Mouse (Mus musculus): Measurements from ENCODE around the gene Lrrc4b.

Lrrc4b gene

GRCm38 (mm10) chr7:44428968-44429521 is at the start of gene Lrrc4b:
Gene Lrrc4b, plus strand, starts transcription at chr7:44429018.
- DNase-seq = peak; percentile 87

GRCm38 (mm10) chr7:44382541-44382940 is 46.3 kb upstream of the Lrrc4b start:
- peak; percentile 91 for DNase-seq

DNA sequence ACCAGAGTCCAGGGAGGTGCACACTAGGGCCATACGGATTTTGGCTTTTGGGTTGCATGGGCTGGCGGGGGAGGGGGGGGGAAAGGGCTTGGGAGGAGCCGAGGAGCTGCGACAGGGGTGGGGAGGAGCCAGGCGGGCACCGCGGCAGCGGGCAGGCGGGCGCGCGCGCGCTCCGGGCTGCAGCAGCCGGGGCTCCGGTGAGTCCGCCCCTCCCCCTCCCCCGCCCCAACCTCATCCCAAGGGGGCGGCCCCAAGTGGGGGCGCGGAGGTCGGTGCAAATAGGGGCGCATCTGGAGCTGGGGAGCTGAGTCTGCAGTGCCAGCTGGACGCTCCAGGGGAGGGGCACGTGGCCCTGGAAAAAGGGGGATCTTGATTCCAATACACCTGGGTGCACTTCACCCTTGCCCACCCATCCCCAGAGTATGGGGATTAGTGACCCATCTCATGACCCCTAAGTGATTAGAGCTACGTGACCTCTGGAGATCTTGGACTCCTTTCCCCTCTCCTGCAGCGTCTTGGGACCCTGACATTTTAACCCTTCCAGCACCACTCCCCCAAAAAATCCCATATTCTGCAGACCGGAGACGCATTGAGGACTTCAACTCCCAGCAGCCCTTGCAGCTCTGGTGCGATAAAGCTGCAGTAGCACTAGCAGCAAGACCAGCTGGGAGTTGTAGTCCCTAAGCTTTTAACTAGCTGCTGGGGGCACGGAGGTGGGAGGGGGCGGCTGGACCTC is 44.7 kb upstream of the Lrrc4b start, which contains the start of gene Syt3:
Gene Syt3 (plus strand): TSS at position 123 of the 736 bp plus-strand sequence.
- DNase-seq = peak; percentile 85

- DNase-seq = no peak
These were observed 44.1 kb upstream of the Lrrc4b start for GRCm38 (mm10) chr7:44384716-44385059.

DNA sequence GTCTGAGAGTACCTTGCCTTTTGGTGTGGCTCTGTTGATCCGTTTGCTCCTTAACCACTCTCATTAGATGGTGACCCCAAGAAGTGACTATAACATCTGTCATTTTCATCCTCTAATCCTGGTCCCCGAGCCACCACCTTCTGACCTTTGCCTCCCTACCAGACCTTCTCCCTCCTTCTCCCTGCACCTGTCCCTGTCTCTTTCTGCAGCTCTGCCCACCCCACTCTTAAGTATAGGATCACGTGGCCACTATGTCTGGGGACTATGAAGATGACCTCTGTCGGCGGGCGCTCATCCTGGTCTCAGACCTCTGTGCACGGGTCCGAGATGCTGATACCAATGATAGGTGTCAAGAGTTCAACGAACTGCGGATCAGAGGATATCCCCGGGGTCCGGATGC is 43.1 kb upstream of the Lrrc4b start, which contains the start of gene 1700008O03Rik:
Gene 1700008O03Rik (minus strand): TSS at position 101 of the 400 bp plus-strand sequence.
- no peak for DNase-seq

DNA sequence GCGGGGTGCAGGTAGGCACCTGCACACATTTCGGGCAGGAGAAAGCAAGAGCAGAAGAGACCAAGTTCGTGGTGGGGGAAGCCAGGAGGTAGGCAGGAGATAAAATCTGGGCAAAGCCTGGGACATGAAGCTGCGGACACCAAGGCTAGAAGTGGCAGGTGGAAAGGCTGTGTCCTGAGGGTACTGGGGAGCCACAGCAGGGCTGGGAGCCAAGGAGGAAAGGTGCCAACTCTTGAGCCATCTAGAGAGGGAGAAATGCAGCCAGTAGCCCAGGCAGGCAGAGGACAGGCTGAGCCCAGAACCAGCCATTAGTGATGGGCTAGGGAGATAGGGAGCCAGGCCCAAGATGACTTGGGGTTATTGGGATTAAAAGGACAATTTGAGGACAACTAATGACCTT is 37.0 kb upstream of the Lrrc4b start:
- DNase-seq = no peak

DNA sequence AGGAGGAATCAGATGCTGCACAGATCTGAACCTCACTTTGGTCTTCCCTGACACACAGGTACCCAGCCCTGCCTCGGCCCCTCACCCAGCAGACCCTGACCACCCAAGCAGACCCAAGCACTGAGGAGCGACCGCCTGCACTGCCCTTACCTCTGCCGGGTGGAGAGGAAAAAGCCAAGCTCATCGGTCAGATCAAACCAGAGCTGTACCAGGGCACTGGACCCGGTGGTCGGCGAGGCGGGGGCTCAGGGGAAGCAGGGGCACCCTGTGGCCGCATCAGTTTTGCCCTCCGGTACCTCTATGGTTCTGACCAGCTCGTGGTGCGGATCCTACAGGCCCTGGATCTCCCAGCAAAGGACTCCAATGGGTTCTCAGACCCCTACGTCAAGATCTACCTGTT is 36.5 kb upstream of the Lrrc4b start:
- no peak for DNase-seq

DNA sequence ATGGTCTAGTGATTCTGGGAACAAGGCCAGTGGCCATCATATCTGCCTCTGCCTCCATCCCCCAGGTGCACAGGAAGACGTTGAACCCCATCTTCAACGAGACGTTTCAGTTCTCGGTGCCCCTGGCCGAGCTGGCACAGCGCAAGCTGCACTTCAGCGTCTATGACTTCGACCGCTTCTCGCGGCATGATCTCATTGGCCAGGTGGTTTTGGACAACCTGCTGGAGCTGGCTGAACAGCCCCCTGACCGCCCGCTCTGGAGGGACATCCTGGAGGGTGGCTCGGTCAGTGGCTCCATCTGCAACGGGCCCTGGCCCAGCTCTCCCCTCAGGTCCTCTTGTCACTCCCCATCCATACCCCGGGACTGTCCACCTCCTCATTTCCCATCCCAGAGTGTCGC is 35.5 kb upstream of the Lrrc4b start:
- no peak for DNase-seq

DNA sequence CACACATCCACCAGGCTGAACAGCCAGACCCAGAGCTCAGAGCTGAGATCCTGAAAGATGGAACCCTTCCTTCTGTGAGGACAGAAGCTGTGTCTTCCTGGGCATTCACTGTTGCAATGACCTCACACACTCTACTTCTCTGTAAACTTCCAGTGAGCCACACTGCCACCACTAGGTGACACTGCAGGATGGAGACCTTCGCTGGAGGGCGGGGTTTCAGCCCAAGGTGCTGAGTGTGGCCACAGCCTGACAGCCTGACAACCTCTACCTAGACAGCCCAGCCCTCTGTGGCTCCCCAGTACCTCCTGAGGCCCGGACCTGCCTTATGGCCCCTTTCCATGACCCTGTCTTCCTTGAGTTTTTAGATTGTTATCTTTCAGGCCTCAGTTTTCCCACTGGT is 30.2 kb upstream of the Lrrc4b start:
- no peak for DNase-seq

DNA sequence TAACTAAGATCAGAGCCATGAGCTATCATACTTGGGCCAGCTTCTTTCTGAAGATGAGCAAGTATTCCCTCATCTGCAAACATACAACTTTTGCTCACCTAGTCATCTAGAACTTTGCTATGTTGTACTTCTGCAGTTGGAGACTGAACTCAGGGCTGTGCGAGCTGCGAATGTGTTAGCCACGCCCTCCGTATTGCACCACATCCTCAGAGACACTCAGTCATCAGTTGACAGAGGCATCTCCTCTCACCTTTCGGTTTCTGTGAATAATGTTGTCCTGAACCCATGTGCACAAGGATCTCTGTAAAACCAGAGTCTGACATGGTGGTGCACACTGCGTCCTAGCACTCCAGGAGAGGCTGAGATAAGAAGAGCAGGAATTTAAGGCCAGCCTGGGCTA is 27.1 kb upstream of the Lrrc4b start:
- no peak for DNase-seq

- peak; percentile 99 for DNase-seq
These were observed 23.3 kb upstream of the Lrrc4b start for GRCm38 (mm10) chr7:44405346-44406014.

- DNase-seq = no peak
These were observed 22.8 kb upstream of the Lrrc4b start for GRCm38 (mm10) chr7:44406015-44406355.

- no peak for DNase-seq
These were observed 17.7 kb upstream of the Lrrc4b start for GRCm38 (mm10) chr7:44411144-44411543.

DNA sequence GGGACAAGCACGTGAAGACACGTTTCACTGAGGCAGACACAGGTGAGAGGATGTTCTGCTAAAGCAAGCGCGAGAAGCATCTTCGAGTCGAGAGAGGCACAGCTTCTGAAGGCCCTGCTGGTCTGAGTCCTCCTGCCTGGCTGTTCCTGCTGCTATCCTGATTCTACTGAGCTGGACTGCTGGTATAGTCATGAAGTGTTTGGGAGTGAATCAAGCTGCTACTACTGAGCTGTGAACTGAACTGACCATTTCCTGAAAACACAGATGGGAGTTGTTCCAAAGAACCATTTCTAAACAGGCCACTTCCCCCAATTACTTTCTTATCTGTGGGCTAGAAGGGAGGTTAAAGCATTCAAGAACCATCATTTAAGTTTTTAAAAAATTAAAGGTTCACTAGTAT is 15.5 kb upstream of the Lrrc4b start:
- DNase-seq = no peak

- no peak for DNase-seq
These were observed 1.2 kb upstream of the Lrrc4b start for GRCm38 (mm10) chr7:44427666-44428065.

DNA sequence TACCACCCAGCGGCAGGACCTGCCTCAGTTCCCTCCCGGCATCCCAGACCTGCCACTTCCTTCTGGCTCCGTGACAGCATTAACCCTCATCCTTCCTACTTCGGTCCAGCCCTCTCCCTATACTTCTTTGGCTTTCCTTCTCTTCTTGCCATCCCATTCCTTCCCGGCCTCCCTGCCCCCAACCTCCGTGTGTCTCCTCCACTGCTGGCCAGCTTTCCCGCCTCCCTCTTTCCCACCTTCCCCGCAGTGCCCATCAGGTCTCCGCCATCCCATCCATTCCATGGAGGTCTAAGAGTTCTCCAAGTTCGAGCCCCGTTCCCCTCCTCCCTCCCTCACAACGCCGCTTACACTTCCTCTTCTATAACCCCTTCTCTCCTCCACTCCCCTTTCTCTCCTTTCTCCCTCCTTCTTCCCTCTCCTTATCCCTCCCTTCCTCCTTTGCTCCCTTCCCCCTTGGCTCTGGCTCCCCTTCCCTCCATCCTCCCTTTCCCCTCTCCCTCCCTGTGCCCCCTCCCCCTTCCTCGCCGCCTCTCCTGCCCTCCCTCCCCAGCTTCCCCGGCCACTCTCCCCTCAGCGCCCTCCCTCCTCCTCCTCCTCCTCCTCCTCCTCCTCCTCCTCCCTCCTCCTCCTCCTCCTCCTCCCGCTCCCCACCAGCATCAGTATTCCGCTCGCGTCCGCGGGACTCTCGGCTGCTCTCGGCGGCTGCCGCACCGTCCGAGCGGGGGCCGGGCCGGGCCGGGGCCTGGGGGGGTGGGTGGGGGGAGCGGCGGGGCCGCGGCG is 457 bp upstream of the Lrrc4b start:
- DNase-seq = no peak

GRCm38 (mm10) chr7:44429534-44430488 is 993 bp downstream of the Lrrc4b start:
- DNase-seq = no peak

GRCm38 (mm10) chr7:44432550-44432949 is 3.7 kb downstream of the Lrrc4b start:
- DNase-seq = no peak

DNA sequence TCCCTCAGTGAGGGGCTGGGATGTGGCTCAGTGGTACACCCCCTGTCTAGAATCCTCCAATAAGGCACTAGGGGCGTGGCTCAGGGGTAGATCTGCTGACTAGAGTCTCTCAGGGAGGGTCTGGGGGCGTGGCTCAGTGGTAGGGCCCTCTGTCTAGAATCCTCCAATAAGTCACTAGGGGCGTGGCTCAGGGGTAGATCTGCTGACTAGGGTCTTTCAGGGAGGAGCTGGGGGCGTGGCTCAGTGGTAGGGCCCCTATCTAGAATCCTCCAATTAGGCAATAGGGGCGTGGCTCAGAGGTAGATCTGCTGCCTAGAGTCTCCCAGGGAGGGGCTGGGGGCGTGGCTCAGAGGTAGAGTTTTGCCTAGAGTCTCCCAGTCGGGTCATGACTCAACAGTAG is 4.6 kb downstream of the Lrrc4b start:
- no peak for DNase-seq

GRCm38 (mm10) chr7:44434089-44434488 is 5.3 kb downstream of the Lrrc4b start:
- no peak for DNase-seq

- no peak for DNase-seq
These were observed 7.0 kb downstream of the Lrrc4b start for GRCm38 (mm10) chr7:44435796-44436195.

DNA sequence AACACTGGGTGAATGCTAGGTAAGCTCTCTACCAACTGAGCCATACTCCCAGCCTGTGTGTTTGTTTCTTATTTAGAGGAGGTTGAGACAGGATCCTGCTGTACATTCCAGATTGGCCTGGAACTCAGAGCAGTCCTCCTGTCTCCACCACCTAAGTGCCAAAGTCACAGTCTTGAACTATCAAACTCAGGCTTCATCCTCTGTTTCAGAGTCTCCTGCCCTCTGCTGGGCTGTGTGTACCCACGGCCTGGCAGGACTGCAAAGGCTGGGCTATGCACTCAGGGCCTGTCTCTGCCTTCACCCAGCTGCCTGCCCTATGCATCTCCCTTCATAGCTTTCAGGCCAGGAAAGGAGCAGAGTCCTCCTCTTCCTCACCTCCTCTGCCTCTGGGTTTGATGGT is 7.4 kb downstream of the Lrrc4b start:
- DNase-seq = no peak

Measured in layer of hippocampus, adult 9-11 months (tissue).